Mouse (Mus musculus): Measurements from ENCODE around the gene Prg2.
A peak's percentile ranks its signal among the peaks of the same experiment; 100 is the strongest.

Prg2 gene

DNA sequence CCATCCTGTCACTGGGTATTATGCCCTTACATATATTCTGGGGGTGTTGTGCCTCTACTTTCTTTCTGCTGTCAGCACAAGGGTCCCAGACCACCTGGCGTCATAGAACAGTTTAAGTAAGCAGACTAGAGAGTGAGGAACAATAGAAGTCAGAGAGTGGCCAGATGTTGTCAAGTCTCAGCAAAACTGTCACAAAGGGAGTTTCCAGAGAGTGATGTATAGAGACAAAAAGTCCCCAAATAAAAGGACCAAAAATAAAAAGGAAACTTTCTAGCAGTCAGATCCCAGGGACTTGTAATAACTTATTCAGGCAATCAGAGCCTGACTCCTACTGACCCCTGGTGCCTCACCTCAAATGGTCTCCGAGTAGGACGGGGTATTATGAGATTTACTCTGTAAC, 18.4 kb upstream of the Prg2 start:
- DNase-seq (ENCODE audit: low read depth), result no peak

DNA sequence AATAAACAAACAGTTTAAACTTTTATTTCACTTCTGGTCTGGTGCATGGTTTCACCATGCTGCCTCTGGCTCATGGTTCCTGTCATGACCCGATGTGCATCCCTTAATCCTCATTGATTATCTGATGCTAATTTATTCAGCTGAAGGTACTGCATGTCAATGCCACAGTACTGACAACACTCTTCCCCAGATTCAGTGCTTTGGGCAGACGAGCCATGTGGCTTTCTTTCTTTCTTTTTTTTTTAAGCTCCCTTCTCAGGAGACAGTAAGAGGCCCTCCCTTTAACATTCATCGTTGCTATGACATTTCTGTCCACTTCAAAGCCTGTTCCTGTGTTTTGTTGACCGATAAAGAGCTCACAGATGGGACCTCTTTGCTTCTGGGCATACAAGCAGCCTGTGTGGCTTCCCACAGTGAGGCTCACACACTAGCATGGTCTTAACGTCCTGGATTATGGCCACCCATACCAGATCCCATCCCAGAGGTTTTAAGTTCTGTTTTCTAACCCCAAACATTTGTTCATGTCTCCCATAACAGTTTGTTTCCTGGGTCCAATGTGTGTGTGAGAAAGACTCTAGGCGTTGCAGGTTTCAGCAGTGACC, 17.3 kb upstream of the Prg2 start:
- no peak for DNase-seq (ENCODE audit: low read depth)

DNA sequence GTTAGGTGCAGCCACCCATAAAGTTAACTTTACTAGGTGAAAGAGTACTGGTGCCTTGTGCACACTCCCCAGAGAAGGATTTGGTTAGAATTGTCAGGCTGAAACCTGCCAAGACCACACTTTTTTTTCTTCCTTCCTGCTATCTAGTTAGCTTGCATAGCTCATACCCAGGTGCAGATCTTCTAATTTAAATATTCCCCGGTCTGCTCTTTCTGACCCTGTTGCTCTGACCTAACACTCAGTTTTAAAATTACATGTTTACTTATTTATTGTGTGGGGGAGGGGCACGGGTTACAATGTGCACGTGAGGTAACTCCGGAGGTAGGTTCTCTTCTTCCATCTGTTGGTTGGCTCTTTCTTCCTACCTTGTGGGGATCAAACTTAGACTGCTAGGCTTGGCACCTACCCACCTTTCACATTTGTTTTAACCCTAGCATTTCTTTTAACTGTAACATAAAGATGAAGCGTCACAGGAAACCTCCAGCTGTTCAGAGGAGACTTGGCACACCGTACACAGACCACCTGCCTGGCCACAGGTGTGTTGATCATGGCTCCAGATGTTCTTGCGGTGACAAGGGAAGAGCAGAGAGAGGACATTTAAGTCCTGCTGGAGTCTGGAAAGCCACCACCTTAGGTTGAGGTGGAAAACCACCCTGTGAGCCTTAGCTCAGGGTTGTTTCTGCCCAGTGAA, 16.0 kb upstream of the Prg2 start:
- no peak for DNase-seq (ENCODE audit: low read depth)

DNA sequence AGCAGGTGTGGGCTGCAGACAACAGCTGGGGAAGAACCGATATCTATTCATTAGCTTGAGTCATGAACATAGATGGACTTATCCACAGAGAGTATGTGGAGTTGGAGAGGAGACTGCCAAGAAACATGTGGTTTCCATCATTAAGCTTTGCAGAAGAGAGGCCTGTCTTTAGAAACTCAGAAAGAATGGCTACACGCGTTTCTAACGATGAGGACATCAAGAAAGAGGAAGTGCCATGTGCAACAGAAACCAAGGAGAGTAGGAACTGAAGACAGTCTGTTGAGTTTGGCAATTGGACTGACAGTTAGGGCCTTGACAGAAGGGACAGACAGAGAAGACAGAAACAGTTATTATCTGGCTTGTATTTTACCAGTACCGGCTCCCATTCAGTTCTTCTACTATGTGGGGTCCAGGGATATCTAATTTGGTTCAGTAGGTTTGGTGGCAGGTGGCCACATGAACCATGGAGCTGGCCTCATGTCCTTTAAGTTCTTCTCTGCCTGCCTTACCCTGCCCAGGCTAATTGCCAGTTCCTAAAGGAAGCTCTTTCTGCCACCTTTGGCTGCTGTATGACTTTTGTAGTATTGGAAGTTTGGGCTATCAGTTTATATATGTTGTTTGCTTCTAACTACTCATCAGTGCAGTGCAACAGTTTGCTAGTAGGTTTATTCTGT, 12.8 kb upstream of the Prg2 start:
- no peak for DNase-seq (ENCODE audit: low read depth)

DNA sequence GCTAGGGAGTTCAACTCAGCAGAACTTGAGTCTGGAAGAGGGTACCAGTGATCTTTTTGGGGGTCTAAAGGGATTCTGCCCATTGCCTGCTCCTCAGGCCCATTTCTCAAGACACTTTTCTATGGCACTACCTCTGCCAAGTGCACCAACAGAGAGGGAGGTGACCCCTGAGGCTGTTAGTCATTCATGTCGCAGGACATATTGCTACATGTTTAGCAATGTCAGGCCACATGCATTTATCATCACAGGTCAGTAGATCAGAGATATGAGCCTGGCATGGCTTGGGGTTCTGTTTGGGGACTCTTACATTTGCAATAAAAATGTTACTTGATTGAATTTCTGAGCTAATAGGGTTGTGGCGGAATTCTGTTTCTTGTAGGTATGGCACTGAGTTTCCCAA, 4.7 kb upstream of the Prg2 start:
- no peak for DNase-seq (ENCODE audit: low read depth)

DNA sequence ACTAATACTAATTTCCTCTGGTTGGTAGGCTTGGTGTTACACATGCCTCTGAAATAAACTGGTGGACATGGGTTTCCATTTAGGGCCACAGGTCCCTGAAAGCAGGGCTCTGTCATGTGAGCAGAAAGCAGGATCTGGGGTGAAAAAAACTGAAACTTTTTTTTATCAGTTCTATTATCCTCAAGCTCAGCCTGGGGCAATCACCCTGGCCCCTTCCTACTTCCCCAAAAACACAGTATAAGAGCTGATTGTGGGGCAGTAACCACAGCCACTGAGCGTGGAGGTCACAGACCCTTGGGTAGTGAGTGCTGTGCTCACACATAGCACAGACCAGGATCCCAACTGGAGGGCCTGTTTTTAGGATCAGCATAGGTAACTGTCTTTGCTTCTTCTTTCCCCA, 7.7 kb downstream of the Prg2 start, which contains the start of gene Prg3:
TSS of gene Prg3 (plus strand) at position 286 of the 400 bp plus-strand sequence.
- DNase-seq (ENCODE audit: low read depth), result no peak

DNA sequence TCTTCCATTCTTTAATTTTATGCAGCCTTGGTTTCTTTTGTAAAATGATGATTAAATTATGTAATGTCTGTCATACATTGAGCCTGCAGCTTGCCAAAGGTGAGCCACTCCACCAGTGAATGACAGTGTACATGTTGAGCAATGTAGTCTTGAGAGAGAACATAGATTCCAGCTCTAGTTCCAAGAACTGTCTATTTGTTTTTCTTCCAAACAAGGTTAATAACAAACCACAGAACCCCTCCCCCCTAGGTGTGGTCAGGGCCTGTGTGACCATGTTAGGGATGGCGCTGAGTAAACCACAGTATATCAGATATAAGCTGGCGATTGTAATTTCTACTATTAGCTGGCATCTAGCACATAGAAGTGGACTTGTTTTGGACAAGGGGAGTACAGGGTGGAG, 16.1 kb downstream of the Prg2 start:
- no peak for DNase-seq (ENCODE audit: low read depth)

DNA sequence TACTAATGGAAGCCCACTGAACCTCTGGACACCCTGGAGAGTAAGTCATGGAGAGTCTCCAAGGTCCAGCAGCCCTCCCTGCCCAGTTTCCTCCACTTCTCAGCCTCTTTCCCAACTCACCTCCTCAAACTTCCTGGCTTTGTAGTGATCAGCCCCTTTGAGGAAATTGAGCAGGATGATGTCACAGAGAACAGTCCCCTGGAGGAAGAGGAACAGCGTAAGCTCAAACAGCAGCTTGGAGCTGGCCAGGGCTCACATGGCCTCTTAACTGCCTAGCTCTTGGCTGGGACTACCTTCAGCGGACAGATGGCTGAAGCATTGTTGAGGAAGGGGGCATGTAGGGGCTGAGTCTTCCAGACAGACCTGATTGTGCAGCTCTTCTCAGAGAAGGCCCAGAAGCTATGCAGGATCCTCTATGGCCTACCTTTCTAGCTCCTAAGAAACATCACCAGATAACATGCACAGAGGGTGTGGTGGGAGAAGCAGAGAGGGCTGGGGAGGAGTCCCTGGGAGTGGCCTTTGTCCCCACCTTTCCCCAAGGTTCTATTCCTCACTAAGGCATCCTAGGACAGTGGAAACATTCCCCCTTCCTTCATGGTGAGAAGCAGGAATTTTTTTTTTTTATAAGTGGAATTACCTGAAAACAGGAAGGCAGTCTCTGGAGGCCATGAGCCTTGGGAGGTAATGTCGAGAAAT, 19.4 kb downstream of the Prg2 start:
- no peak for DNase-seq (ENCODE audit: low read depth)

DNA sequence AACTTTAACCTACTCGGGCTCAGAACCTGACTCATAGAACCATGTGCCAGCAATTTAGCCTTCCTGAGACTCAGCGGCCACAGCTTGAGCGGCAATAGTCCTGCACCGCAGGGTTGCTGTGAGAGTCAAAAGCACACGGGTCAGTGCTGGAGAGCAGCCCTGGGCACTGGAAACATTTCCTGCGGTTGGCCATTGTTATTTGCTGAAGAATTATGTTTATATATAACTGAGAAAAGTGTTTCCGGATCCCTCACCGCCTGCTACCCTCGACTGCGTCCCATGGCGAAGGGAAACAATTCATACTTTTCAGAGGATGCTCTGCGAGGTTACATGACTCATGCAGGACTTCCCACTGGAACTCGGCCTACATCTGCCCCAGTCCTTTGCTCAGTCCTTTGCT, 21.2 kb downstream of the Prg2 start:
- DNase-seq (ENCODE audit: low read depth), result peak; percentile 79

DNA sequence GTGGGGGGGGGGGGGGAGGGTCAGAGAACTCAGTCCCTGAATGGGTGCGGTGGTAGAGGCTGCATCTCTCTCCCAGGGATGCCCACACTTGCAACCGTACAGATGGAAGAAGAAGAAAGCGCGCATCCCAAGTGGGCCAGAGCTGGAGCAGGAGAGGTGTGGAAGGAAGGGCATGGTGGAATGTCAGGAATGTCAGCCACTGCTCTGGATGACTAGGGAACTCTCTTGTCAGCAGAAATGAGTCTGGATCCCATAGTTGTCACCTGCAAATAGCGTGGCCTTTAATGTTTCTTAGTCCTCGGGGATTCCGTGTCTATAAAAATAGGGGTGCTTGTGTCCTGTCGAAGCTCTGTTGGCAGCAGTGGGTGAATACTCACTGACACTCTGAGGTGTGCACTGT, 22.3 kb downstream of the Prg2 start:
- DNase-seq (ENCODE audit: low read depth), result no peak

DNA sequence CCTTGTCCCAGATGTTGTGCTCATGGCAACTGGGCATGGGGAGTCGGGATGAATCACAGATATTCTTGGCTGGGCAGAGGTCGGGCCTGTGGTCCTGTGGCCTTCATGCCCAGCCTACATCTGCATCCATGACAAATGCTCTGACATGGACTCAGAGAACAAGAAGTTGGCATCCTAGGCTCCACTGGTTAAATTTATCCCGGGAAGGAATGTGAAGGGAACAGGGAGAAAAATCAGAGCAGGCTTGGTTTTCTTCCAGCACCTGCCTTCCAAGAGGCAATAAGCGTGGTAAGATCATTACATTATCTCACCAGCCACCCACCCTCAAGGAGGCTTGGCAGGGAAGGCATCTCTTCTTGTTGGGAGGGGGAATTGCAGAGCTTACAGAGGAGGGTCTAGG, 24.1 kb downstream of the Prg2 start:
- no peak for DNase-seq (ENCODE audit: low read depth)

DNA sequence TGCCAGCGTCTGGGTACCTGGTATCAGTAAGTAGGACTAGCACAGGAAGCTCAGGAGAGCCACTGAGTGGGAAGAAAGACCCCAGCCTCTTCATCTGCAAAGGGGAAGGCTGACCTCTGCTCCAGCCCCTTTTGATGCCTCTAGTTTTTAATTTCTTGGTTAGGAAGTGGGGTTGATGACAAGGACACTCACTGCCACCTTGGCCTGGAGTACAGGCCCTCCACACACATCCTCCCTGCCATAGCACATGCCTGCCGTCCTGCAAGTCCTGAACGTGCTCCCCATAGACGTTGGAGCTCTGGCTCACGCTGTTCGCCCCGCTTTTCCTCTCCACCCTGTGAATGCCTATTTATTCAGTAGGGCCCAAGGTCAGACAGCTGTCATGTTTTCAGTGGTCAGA, 26.3 kb downstream of the Prg2 start:
- no peak for DNase-seq (ENCODE audit: low read depth)

DNA sequence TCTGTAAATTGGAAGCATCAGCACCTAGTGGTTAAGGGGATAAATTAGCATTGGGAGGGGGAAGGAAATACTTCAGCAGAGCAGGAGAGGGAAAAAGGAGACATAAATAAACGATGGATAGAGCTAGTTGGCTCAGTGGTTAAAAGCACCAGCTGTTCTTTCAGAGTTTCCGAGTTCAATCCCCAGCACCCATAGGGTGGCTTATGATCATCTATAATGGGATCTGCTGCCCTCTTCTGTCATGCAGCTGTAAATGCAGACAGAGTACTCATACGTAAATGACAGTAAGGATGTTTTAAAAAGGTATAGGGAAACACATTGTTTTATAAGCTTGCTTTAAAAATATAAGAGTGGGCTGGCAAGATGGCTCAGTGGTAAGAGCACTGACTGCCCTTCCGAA, 27.5 kb downstream of the Prg2 start:
- DNase-seq (ENCODE audit: low read depth), result no peak

DNA sequence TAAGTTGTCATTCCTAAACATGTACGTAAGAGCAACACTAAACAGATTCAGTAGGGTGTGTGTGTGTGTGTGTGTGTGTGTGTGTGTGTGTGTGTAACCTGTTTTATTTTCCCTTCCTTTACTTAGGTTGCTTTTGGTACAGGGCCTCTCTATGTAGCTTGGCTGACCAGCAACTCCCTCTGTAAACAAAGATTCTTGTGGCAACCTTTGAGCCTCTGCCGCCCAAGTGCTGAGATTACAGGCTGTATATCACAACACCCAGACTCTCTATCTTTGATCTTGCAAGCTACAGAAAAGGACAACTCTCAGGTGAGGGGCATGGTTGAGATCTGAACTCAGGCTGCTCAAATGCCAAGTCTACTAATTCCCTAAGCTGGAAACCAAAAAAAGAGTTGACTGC, 29.0 kb downstream of the Prg2 start:
- DNase-seq (ENCODE audit: low read depth), result no peak

DNA sequence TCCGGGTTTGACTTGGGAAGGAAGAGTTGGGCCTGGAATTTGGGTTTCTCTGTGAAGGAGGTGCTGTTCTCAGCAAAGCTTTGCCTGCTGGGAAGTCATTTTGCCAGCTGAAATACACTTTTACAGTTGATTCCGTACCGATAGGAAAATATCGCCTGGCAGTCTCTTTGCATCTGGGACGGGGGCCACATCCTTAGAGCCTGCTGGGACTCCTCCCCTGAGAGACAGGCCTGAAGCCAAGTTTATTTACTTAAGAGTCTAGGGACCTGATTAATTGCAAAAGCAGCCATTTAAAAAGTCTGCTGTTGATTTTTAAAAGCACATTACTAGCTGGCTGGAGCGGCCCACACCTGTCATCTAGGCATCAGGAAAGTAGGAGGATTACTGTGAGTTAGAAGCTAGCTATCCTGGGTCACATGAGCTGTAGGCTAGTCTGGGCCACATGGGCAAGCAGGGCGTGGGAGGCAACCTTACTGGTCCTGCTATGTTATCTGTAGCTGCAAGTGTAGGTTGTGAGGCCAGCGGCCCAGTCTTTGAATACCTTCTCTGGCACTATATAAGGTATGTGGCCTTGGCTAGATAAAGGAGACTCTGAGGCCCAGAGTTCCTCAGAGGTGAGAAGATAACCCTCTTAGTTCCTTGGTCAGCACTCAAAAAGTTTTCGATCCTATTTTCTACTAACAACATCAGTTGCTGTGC, 31.8 kb downstream of the Prg2 start:
- peak; percentile 41 for DNase-seq (ENCODE audit: low read depth)

DNA sequence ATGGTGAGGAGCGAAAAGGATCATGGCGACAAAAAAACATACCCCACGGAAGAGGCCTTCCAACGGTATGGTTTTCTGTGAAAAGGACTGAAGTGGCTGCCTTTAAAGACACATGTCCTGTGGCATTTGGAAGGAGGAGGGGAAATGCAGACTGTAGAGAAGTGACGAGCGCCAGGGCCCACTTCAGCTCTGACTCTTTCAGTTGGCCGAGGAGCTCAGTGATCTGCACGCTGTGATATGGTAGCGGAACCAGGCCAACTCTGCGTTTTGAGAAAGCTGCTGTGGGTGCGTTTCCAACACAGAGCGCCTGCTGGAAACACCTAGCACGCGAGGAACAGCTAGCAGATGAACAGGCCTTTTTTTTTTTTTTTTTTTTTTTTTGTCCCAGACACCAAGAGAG, 32.4 kb downstream of the Prg2 start:
- no peak for DNase-seq (ENCODE audit: low read depth)

DNA sequence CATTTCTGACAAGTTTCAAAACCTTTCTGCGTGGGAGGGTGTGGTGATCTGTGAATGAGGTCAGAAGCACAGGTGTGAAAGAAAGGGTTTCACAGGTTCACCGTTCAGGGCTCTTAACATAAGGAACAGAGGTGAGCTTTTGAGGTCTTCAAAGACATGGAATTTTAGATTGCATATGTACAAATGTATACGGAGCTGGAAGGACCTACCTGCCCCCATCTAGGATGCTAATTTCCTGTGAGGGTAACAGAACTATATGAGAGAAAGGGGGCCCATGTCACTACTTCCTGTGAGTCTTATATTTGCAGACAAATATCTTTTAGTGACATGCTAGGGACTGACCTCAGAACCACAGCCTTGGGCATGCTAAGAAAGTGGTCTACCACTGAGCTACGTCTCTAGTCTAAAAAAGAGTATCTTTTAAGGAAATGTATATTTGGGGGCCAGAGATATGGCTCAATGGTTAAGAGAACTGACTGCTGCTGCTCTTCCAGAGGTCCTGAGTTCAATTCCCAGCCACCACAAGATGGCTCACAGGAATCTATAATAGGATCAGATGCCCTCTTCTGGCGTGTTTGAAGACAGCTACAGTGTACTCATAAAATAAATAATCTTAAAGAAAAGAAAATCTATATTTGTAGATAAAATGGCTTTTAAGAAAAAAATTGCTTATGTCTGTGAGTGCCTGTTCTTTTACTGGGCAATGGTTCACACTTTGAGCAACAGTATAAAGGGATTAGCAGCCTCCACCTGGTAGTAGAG, 33.7 kb downstream of the Prg2 start:
- no peak for DNase-seq (ENCODE audit: low read depth)

DNA sequence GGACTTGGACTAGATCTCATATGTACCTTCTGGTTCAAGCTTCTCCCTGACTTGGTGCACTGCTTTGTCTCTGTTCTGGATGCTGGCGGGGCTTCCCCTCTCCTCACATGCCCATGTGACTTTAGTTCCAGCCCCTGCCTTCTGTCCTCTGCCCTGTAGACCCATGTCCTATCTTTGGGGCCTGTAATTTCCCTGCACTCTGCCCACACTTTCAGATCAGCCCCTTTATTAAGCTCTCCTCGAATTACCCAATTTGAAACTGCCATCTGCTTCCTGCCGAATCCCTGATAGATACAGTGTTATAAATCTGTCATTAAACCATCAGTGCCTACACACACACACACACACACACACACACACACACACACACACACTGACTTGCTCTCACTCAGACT, 34.3 kb downstream of the Prg2 start:
- DNase-seq (ENCODE audit: low read depth), result no peak

DNA sequence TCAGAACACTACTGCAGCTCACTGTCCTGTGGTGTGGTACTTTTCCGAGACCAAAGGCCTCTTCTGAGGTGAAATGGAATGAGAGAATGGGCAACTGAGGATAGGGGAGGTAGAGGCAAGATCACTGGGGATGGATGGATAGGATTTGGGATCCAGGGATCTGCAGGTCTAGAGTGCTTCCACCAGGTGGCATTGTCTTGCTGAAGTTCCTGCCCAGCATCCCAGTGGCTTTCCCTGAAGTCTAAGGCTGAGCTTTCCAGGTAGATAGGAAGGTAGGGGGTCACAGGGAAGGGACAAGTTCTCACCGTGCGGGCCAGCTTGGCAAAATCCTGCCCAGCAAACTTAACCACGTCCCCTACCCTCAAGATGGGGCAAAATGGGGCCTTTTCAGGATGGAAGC, 41.8 kb downstream of the Prg2 start:
- DNase-seq (ENCODE audit: low read depth), result no peak

DNA sequence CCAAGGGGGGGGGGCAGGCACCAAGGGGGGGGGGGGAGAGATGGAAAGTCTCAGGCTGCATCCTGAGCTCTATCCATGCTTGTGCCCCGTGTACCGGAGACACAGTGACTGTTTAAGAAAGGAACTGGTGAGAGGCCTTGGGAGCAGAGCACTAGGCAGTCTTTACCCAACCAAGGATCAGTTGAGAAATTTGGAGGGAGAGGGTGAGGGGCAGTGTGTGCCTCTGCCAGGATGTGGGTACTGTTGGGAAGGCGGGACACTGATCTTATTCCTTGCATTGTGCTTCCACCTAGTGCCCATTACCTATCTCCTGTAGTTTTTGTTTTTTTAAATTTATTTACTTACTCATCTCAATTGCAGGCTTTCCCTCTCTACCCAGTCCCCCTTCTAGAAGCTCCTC, 45.9 kb downstream of the Prg2 start:
- no peak for DNase-seq (ENCODE audit: low read depth)

DNA sequence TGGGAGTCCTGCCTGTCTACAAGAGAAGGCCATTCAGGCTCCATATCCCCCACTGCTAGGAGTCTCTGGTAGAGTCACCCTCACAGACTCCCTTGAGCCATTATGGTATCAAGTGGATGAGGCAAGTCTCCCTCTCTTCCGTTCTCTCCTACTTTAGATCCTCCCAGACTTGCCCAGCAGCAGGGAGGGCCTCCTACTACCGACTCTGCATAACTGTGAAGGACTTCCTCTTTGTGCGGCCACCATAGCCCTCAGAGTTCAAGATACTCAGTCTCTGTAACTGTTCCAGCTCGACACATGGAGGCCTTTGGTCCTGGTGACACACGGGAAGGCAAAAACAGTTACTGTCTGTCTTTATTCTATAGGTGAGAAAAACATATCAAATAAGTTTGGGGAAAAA, 47.0 kb downstream of the Prg2 start:
- no peak for DNase-seq (ENCODE audit: low read depth)

DNA sequence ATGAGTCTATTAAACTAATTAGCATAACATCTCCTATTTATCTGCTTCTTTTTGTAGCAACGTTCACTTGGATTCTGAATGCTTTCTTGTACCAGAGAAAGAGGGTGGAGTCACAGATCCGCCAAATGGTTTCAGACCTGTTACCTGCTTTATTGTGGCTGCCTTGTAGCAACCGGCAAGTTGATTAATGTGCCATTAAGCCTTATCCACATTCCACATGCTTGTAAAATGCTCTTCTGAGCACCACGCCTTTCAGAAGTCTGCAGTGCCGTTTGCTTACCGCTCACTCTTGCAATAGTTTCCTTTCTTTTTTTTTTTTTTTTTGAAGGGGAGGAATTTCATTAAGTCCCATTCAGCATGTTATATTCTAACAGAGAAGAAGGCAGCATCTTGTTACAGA, 49.6 kb downstream of the Prg2 start:
- DNase-seq (ENCODE audit: low read depth), result no peak
